Mouse (Mus musculus) small intestine, adult 2 months (tissue): ENCODE results near the gene Ccl22. TPM values are rescaled to one million over a fixed set of nuclear protein-coding genes. Genes with fewer than 3 reads are reported as not detected.

Experiments
- H3K27ac ChIP-seq: fragments of 200-500 bp; 2 replicates; pipeline ENCODE4 v1.5.1; 2012; ENCODE audit warnings: low read depth, low read length, control low read depth, inconsistent platforms; ENCODE audit not compliant: insufficient read depth
- H3K27me3 ChIP-seq: fragments of 200-500 bp; 2 replicates; pipeline ENCODE4 v1.6.1; 2012; ENCODE audit warnings: mild to moderate bottlenecking, moderate library complexity, low read length, inconsistent platforms; ENCODE audit not compliant: control insufficient read depth, insufficient read depth
- H3K36me3 ChIP-seq: fragments of 200-500 bp; 2 replicates; pipeline ENCODE4 v1.6.1; 2012; ENCODE audit warnings: mild to moderate bottlenecking, low read length, control low read depth, inconsistent platforms; ENCODE audit not compliant: control insufficient read depth, insufficient read depth
- H3K4me1 ChIP-seq: fragments of 200-500 bp; 2 replicates; pipeline ENCODE4 v1.6.1; 2012; ENCODE audit warnings: low read length, inconsistent platforms, mixed read lengths; ENCODE audit not compliant: control insufficient read depth, insufficient read depth, insufficient read length
- H3K4me3 ChIP-seq: fragments of 200-500 bp; 2 replicates; pipeline ENCODE4 v1.5.1; 2012; ENCODE audit warnings: low read depth, mild to moderate bottlenecking, control low read depth, inconsistent platforms, low read length, moderate library complexity
- CTCF ChIP-seq: fragments of 200-500 bp; IDR thresholded peaks from 2 replicates; pipeline ENCODE4 v1.5.1; 2012; ENCODE audit warnings: low read depth, mild to moderate bottlenecking, control low read depth, inconsistent platforms, low read length, moderate library complexity, mixed read lengths; ENCODE audit not compliant: insufficient replicate concordance, insufficient read length; ENCODE audit errors: extremely low read depth
- POLR2A ChIP-seq: fragments of 200-500 bp; IDR thresholded peaks from 2 replicates; pipeline ENCODE4 v1.6.1; 2012; ENCODE audit warnings: low read depth, mild to moderate bottlenecking, control low read depth, inconsistent platforms, low read length, moderate library complexity
- WGBS: fragments of 180-500 bp; shearing (Covaris S2); methylation state at CpG from one replicate; pipeline ENCODE4 v1.1.7; 2018; 5-methylcytosine and 5-hydroxymethylcytosine counted together
- polyA plus RNA-seq: library from polyadenylated mRNA; depleted of rRNA; stranded (reverse); fragments of >200 nt; gene quantifications from 2 replicates; pipeline ENCODE4 v1.2.3, GENCODE M21; 2012

The Ccl22 gene
- polyA plus RNA-seq, 1 experiment: 6.5 TPM

DNA sequence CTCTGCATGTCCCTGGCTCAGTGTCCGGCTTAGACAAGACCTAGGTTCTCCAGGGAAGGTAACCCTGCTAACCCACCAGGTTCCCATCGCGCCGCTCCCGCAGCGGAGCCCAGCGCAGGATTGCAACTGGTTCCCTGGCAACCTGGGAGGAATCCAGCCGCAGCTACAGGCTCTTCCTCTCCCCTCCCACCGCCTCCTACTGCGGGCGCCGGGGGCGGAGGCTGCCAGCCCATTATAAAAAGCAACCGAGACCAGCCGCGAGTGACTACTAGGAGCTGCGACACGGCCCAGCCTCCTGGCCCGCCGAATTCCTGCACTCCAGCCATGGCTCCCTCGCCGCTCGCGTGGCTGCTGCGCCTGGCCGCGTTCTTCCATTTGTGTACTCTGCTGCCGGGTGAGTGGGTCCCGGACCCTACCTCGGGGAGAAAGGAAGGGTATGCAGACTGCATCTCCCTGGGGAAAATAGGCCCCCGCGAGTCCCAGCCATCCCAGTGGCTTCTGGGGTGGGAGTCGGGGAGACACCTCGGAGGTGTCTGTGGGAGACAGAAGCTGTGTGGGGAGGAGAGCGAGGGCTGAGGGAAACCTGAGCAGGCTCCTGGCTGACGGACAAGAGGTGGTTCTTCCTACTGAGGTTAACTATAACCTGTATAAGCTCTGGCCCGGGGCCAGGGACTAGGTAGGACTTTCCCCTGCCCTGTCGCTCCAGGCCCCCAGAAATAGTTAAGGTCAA is 26.7 kb downstream of the Ccl22 start, which contains the start of gene Cx3cl1:
Gene Cx3cl1 (plus strand): TSS at position 69 of the 730 bp plus-strand sequence.
- Histone ChIP-seq H3K4me1 (peaks cover 18% of the 10 kb centered on the region), H3K4me3 (peak within 1 kb of the TSS; percentile 71), H3K27ac (peak within 1 kb of the TSS; percentile 70), H3K36me3 (no peaks in the 10 kb centered on the region), H3K27me3 (no peaks in the 10 kb centered on the region)
- peak; percentile 99 for TF ChIP-seq POLR2A
- no peak for TF ChIP-seq CTCF
- 1% methylated on average over 38 of the region's 38 CpGs for WGBS

DNA sequence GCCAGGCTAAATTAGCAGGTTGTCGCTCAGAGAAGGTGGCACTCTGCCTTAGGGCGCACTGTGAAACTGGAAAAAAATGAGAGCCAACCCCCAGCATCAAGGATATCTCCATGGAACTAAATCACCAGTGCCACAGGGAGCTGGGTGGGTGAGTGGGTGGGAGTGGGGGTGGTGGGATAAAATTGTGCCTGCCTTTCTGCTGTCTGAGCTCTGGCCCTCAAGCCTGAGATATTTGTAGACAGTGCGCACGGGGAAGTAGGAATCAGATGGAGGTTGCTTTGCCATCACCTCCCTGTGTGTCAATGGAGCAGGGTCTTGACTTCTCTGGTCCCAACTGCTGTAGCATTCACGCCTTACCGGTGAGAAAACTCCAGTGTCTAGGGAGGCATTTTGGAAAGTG is 27.7 kb downstream of the Ccl22 start:
- no peak overlapping the region for H3K27ac ChIP-seq
- peak overlapping the region; percentile 71 for H3K4me3 ChIP-seq
- no peak for TF ChIP-seq POLR2A
- no peak for TF ChIP-seq CTCF
- no peaks in the 10 kb centered on the region for H3K27me3 ChIP-seq
- H3K36me3 ChIP-seq: no peaks in the 10 kb centered on the region
- H3K4me1 ChIP-seq: peaks cover 18% of the 10 kb centered on the region
- 86% methylated on average over 6 of the region's 6 CpGs for WGBS

DNA sequence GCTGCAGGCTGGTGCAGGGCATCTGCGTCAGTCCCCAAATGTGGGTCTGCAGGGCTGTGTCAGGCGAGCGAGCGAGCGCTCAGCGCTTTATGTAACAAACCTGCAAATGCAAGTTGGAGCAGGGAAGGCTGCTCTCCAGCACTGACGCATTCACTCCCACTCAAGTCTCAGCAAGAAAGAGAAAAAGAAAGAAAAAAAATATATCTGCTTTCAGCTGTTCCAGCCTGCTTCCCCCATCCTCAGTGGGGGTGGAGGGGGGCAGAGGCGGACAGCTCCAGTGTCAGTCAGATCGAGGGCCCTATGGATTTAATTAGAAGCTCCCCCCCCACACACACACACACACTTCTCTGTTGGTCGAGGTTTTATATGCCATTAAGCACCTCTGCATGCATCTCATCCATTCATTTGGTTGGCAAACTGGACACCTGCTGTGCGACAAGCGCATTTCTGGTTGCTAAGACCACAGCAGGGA is 28.3 kb downstream of the Ccl22 start:
- 86% methylated on average over 12 of the region's 12 CpGs for WGBS
- Histone ChIP-seq H3K36me3 (no peaks in the 10 kb centered on the region), H3K27me3 (no peaks in the 10 kb centered on the region), H3K4me3 (peak overlapping the region; percentile 71), H3K4me1 (peaks cover 24% of the 10 kb centered on the region), H3K27ac (no peak overlapping the region)
- TF ChIP-seq POLR2A: no peak
- TF ChIP-seq CTCF: no peak

DNA sequence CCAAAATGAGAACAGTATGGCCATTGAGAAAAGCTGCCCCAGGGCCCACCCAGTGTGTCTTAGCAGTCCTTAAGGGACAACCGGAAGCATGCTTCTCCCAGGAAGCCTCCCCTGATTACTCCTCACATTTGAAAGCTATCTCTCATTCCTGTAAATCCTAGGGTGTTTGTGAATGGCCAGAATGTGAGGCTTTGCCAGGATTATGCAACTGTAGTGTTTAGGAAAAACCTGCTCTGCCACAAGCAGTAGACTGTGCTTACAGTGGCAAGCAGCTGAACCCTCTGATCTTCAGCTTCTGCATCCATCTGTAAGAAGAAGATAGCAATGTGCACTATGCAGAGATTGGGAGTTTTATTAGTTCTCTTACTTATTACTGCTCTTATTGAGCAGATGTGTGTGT is 29.2 kb downstream of the Ccl22 start:
- H3K27ac ChIP-seq: no peak overlapping the region
- H3K4me3 ChIP-seq: no peak overlapping the region
- H3K36me3 ChIP-seq: peaks cover under 1% of the 10 kb centered on the region
- no peak for TF ChIP-seq CTCF
- TF ChIP-seq POLR2A: no peak
- peaks cover 32% of the 10 kb centered on the region for H3K4me1 ChIP-seq
- WGBS: 91% methylated on average over 1 of the region's 1 CpGs
- H3K27me3 ChIP-seq: no peaks in the 10 kb centered on the region

DNA sequence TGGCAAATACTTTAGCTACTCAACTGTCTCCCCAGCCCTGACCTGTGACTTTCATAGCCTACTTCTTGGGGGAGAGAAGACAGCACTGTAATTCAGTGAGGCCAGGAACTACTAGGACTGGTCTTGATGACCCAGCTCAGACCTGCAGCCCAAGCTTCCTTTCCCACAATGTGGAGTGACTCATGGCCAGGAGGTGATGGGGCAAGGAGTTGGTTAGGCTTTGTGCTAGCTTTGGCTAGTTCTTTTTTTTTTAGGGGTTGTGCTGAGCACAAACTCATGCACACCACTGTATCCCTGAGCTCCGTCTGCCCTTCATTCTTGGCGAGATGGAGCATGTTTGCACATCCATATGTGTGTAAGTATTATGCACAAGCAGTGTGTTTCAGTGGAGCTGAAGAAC is 31.0 kb downstream of the Ccl22 start:
- H3K4me1 ChIP-seq: peaks cover 37% of the 10 kb centered on the region
- H3K27me3 ChIP-seq: no peaks in the 10 kb centered on the region
- WGBS: 93% methylated on average over 2 of the region's 2 CpGs
- no peak overlapping the region for H3K27ac ChIP-seq
- peaks cover 10% of the 10 kb centered on the region for H3K36me3 ChIP-seq
- H3K4me3 ChIP-seq: no peak overlapping the region
- TF ChIP-seq POLR2A (no peak), CTCF (no peak)

DNA sequence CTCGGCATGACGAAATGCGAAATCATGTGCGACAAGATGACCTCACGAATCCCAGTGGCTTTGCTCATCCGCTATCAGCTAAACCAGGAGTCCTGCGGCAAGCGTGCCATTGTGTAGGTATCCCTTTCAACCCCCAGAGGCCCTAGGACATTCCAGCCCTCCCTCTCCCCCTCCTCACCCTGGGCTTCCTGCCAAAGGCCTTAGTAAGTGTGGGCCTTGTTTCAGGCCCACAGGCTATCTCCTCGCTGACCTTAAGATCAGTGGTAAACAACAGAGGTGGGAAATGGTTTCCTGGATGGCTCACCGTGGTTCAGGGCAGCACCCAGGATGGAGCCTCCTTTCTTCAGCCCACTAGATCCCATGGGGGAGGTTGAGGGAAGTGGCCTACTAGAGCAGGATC is 32.6 kb downstream of the Ccl22 start:
- no peaks in the 10 kb centered on the region for H3K27me3 ChIP-seq
- H3K36me3 ChIP-seq: peaks cover 10% of the 10 kb centered on the region
- WGBS: 77% methylated on average over 10 of the region's 10 CpGs
- H3K4me1 ChIP-seq: peaks cover 43% of the 10 kb centered on the region
- no peak overlapping the region for H3K4me3 ChIP-seq
- TF ChIP-seq POLR2A (no peak), CTCF (no peak)
- H3K27ac ChIP-seq: peak overlapping the region; percentile 79

DNA sequence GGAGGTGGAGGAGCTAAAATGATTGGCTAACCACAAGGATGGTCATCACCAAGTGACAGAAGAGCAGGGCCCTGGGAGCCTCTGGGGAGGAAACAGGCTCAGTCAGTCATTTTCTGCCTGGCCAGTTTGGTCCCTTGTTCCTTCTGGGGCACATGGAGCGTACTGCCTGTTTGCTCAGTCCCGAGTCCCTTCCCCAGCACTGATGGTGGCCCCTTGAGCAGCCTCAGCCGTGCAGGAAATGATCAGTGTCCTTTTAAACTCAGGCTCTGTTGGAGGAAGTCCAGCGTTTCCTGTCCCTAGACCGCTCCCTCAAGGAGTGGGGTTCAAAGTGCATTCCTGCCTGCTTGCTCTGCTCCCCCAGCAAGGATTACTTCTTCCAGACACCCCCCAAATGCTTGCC is 33.1 kb downstream of the Ccl22 start:
- WGBS: 4% methylated on average over 5 of the region's 5 CpGs
- H3K4me1 ChIP-seq: peaks cover 43% of the 10 kb centered on the region
- H3K27me3 ChIP-seq: no peaks in the 10 kb centered on the region
- peaks cover 10% of the 10 kb centered on the region for H3K36me3 ChIP-seq
- peak overlapping the region; percentile 79 for H3K27ac ChIP-seq
- TF ChIP-seq CTCF (no peak), POLR2A (peak; percentile 22; the same call in 1 of the 2 replicates)
- no peak overlapping the region for H3K4me3 ChIP-seq

DNA sequence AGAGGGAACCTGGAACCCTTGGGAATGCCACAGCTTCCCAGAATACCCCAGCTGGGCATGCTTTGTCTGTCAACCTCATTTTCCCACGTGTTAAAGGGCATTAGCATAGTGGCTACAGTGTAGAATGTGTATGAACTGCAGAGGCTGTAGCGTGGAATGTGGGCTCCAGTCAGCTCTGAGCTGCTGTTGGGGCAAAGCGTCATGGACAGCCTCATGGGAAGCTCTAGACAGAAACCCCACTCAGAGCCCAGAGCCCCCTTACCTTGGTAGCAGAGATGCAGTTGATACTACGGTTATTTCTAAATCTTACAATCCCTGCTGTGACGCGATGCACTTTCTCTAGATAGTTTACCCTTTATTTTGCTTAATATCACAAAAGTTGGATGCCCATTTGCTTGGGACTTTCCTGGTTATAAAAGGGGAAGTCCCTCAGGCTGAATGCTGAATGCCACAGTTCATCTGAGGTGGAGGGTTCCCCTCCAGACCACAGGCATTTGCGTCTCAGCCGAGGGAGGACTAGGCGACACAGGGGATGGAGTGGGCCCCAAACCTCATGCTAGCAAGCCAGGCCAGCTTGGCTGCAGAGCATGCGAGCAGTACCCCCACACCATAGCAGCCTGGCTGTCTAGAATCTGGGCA is 33.6 kb downstream of the Ccl22 start:
- TF ChIP-seq POLR2A (no peak), CTCF (no peak)
- H3K4me1 ChIP-seq: peaks cover 45% of the 10 kb centered on the region
- no peak overlapping the region for H3K4me3 ChIP-seq
- peak overlapping the region; percentile 79 for H3K27ac ChIP-seq
- no peaks in the 10 kb centered on the region for H3K27me3 ChIP-seq
- 45% methylated on average over 10 of the region's 10 CpGs for WGBS
- H3K36me3 ChIP-seq: peaks cover 10% of the 10 kb centered on the region
